Mouse (Mus musculus) heart, adult 8-10 months (tissue): ENCODE results near the gene Plcd3. TPM values are rescaled to one million over a fixed set of nuclear protein-coding genes. Genes with fewer than 3 reads are reported as not detected.
A peak's percentile ranks its signal among the peaks of the same experiment; 100 is the strongest.

ENCODE experiments used
- DNase-seq: peaks from one replicate; pipeline ENCODE4 v3.0.0; 2022; ENCODE audit warnings: low spot score
- total RNA-seq, 4 experiments: library from RNA; stranded (reverse); gene quantifications; 2 replicates each; pipeline ENCODE4 v1.2.4; 2022

Gene Plcd3
- 10 to 100 TPM; 10.7 to 19.1 (median 12.1) TPM for total RNA-seq

GRCm38 (mm10) chr11:103101481-103101865 is at the start of gene Plcd3, which contains the start of gene Acbd4:
Gene Plcd3 (minus strand): TSS chr11:103101658.
Gene Acbd4 (plus strand): TSS chr11:103101682.
- peak; percentile 88 for DNase-seq

- DNase-seq, result no peak
Observed at GRCm38 (mm10) chr11:103149771-103150170, 48.3 kb upstream of the Plcd3 start.

GRCm38 (mm10) chr11:103147766-103148165 is 46.3 kb upstream of the Plcd3 start:
- DNase-seq, result no peak

GRCm38 (mm10) chr11:103146386-103146785 is 44.9 kb upstream of the Plcd3 start:
- no peak for DNase-seq

GRCm38 (mm10) chr11:103144309-103145285 is 43.1 kb upstream of the Plcd3 start:
- DNase-seq, result no peak

- DNase-seq, result no peak
Observed at GRCm38 (mm10) chr11:103142441-103143182, 41.2 kb upstream of the Plcd3 start.

GRCm38 (mm10) chr11:103141944-103142255 is 40.4 kb upstream of the Plcd3 start:
- no peak for DNase-seq

GRCm38 (mm10) chr11:103141101-103141943 is 39.9 kb upstream of the Plcd3 start:
- peak; percentile 64 for DNase-seq

GRCm38 (mm10) chr11:103140763-103141100 is 39.3 kb upstream of the Plcd3 start:
- DNase-seq, result no peak

GRCm38 (mm10) chr11:103139951-103140762 is 38.7 kb upstream of the Plcd3 start:
- DNase-seq, result no peak

- DNase-seq, result no peak
Observed at GRCm38 (mm10) chr11:103136039-103136577, 34.6 kb upstream of the Plcd3 start.

- no peak for DNase-seq
Observed at GRCm38 (mm10) chr11:103134221-103134620, 32.8 kb upstream of the Plcd3 start.

- no peak for DNase-seq
Observed at GRCm38 (mm10) chr11:103133456-103134185, 32.2 kb upstream of the Plcd3 start.

- DNase-seq, result peak; percentile 100
Observed at GRCm38 (mm10) chr11:103132576-103133455, 31.4 kb upstream of the Plcd3 start.

- DNase-seq, result peak; percentile 64
Observed at GRCm38 (mm10) chr11:103131701-103132575, 30.5 kb upstream of the Plcd3 start, which contains the start of gene Hexim2. Gene Hexim2 (plus strand): TSS chr11:103132429.

GRCm38 (mm10) chr11:103120315-103120714 is 18.9 kb upstream of the Plcd3 start:
- no peak for DNase-seq

- no peak for DNase-seq
Observed at GRCm38 (mm10) chr11:103119609-103120008, 18.2 kb upstream of the Plcd3 start.

- no peak for DNase-seq
Observed at GRCm38 (mm10) chr11:103118866-103119265, 17.4 kb upstream of the Plcd3 start.
